Mouse (Mus musculus) cerebellum, adult 8-10 months (tissue): ENCODE results near the gene Fgfr2.

Experiments
- DNase-seq: peaks from one replicate; pipeline ENCODE4 v3.0.0; 2022

Gene Fgfr2

DNA sequence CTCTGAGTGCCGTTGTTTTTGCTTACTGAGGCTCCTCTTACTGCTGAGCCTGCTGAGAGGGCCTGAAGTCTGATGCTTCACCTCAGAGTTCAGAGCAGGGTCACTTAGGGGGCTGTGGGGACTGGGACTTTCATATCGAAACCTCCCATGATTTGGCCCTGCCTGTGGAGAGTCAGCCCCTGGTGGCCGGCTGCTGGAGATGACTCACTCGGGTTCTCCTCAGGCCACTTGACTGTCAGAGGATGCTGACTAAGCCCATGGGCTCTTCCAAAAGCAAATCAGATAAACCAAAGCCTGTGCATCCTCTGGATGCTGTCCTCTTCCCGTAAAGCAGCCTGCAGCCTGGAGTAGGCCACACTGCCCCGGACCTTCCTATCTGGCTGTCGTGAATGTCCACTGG, 2154.6 kb downstream of the Fgfr2 start:
- no peak for DNase-seq

- DNase-seq: no peak
Observed at GRCm38 (mm10) chr7:130967901-130968300, 2155.2 kb downstream of the Fgfr2 start.

DNA sequence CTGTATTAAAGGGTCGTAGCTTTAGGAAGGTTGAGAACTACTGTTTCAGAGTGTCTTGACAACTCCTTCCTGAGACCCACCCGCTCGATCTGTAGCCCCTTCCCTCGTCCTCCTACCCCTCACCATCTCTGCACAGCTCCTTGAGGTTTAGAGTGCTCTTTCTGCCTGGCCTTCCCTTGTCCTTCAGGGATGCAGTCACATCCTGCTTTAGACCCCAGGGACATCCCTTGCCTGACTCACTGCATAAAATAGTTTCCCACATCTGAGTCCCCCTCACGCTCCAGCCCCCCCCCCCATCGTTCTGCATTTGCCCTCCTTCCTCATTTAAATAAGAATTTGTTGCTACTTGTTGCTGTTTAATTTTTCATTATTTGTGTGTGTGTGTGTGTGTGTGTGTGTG, 2156.3 kb downstream of the Fgfr2 start:
- DNase-seq: no peak

- DNase-seq: no peak
Observed at GRCm38 (mm10) chr7:130966451-130966850, 2156.7 kb downstream of the Fgfr2 start.

DNA sequence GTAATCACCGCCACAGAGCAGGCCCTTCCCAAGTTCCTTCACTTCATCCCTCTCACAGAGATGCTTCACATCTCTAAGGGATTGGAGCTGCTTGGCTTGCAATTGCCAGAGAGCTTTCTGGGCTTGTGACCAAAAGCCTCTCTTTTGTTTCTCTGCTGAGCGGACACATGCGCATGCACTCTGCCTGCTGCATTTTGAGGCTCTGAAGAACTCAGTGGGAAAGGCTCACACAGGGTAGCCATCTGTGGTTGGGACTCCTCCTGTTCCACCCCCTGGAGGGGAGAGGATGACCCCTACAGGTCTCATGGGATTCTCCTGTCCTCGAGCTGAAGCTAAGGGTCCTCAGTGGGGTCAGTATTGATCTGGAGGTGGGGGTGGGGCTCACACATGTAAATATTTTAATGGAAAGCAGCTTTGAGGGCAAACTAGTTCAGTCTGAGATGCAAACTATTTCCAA, 2157.2 kb downstream of the Fgfr2 start:
- peak; percentile 43 for DNase-seq

DNA sequence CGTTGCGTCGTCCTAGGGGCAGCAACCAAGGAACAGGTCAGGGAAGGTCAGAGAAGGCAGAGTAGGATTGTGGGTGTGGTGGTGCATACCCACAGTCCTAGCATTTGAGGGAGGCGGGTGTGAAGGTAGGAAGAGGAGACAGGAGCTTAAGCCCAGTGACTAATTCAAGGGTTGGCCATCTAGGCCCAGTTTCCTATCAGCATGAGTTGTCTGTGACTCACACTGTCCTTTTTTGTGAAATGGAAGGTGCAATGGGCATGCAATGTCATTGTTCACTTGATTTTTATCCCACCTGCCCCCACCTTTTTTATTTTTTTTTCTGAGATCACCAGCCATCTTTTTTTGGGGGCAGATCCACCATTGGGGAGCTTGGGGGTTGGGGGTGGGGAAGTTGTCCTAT, 2157.8 kb downstream of the Fgfr2 start:
- DNase-seq: no peak

- DNase-seq: peak; percentile 60
Observed at GRCm38 (mm10) chr7:130964686-130965085, 2158.5 kb downstream of the Fgfr2 start.

- DNase-seq: no peak
Observed at GRCm38 (mm10) chr7:130961429-130961828, 2161.7 kb downstream of the Fgfr2 start.

- DNase-seq: no peak
Observed at GRCm38 (mm10) chr7:130959868-130960267, 2163.3 kb downstream of the Fgfr2 start.

- no peak for DNase-seq
Observed at GRCm38 (mm10) chr7:130958551-130958950, 2164.6 kb downstream of the Fgfr2 start.

DNA sequence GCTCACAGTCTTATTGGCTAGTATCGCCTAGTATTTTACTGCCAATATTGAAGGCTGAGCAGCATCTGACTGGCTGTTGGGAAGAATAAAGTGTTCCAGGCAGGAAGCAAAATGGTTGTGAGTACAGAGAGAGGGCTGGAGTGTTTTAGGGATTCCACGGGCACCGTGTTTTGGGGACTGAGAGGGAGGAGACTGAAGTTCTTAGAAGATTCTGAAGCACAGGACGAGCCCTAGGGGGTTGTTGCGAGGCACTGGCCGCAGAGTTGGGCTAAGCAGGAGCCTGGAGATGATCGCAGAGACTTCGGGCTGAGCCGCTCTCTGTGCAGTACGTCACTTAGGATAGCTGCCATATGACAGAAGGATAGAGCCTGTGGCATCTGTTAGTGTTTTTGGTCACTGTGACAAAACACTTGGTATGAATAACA, 2169.0 kb downstream of the Fgfr2 start:
- peak; percentile 52 for DNase-seq

DNA sequence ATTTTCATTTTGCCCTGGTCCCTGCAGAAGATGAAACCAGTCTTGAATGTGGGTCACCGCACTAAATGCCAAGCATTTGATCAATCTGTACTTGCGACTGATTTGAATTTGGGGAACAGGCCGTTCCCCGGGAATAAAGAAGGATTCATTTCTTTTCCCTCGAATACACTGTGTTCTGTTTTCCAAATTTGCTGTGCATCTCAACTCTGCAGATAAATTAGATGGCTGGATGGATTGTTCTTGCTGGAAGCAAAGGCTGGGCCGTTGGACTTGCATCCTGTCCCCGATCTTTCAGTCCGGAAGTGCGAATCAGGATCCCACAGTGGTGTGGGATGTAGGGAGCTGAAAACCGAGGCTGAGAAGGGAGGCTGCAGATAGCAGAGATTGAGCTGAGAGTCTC, 2169.8 kb downstream of the Fgfr2 start:
- no peak for DNase-seq

GRCm38 (mm10) chr7:130951004-130951403, 2172.1 kb downstream of the Fgfr2 start:
- no peak for DNase-seq

DNA sequence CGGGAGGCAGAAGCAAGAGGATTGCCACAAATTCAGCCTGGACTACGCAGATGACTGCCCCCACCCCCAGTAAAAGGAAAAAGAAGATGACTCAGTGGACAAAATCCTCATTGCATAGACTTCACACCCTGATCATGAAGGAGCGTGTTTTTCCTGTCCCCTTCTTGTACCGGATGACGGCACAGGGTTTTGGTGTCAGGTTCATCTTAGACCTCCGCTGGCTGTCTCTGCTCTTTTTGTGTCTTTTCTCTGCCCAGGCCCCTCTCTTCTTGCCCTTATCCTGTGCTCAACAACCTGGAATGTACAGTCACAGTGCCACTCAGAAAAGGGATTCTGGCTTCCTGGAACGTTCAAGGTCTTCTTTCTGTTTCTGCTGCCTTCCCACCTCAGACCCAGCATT, 2172.7 kb downstream of the Fgfr2 start:
- no peak for DNase-seq

DNA sequence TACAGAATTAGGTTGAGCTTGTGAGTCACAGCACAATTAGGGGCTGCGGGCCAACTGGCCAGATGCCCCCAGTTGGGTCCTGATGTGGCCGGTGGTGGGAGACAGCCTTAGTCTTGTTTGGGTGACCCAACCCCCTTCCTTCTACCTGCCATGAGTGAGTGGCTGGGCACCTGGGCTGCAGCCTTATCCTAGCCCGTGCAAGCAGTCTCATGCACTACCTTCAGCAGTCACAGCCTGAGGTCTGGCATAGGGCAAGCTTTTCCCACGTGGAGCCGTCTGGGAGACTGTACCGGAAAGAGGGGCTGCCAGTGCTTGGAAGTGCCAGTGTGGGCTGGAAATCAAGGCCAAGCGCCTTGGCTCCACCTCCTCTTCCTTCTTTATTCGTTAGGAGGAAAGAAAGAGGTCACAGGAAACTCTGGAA, 2173.8 kb downstream of the Fgfr2 start:
- peak; percentile 45 for DNase-seq

GRCm38 (mm10) chr7:130948563-130949208, 2174.5 kb downstream of the Fgfr2 start:
- DNase-seq: no peak

GRCm38 (mm10) chr7:130946303-130946702, 2176.8 kb downstream of the Fgfr2 start:
- DNase-seq: no peak

DNA sequence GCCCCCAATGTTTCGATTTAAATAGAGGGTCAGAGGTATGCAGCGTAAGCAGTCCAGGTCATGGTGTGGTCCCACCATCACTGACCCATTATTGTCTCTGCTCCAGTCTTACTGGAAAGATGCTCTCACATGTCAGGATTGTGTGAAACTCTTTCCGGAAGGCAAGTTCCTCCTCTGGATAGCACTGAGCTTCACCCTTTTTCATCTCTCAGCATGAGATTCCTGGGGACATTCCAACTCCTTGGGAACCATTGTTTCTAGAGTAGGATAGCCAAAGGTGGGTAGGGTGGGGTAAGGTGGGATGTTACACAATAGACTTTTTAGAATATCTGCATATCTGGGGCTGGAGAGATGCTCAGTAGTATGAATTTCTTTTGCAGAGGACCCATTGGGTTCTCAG, 2177.4 kb downstream of the Fgfr2 start:
- no peak for DNase-seq

DNA sequence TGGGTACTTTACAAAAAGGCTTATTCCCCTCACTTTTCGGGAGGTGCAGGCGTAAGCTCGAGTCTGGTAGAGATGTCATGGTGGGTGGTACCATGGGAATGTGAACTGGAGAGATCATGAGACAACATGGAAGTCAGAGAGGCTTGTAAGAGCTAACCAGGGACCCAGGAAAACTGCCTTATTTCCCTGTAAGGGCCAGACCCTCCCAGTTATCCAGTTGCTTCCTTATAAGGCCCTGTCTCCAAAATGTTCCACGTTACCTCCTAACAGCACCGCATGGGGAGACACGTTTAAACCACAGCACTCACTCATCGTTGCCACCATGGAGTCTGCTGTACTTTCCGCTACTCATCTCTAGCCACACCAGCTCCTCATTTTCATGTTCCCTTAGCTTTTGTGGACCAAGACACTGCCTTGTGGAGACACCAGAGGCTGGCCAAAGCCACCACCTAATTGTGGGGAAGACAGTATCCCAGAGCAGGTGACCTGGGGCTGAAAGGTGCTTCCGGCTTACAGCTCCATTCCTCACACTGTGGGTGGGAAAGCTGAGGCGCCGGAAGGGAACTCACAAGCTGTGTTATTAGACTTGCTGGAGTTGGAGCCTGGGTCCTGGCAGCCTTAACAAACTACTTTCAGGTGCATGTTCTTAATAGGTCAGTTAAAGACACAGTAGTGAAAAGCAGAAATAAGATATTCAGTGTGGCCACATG, 2178.2 kb downstream of the Fgfr2 start:
- DNase-seq: no peak

- DNase-seq: no peak
Observed at GRCm38 (mm10) chr7:130943280-130943895, 2179.8 kb downstream of the Fgfr2 start.

DNA sequence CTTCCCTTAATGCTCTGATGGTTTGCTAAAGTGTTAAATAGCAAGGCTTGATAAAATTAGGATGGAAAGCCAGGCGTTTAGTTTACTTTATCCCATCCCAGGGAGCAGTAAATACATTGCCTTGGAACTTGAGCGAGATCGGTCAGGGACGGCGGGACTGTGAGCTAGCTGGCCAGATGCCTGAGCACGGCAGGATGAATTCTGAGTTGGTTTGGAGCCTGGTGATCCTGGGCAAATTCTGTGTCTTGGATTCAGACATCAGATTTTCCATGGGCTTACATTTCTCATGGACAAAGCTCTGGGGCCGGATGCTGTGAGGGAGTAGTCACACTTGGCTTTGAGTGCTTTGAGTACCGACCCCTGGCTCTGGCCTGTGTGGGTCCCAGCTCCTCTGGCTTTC, 2182.4 kb downstream of the Fgfr2 start:
- no peak for DNase-seq

DNA sequence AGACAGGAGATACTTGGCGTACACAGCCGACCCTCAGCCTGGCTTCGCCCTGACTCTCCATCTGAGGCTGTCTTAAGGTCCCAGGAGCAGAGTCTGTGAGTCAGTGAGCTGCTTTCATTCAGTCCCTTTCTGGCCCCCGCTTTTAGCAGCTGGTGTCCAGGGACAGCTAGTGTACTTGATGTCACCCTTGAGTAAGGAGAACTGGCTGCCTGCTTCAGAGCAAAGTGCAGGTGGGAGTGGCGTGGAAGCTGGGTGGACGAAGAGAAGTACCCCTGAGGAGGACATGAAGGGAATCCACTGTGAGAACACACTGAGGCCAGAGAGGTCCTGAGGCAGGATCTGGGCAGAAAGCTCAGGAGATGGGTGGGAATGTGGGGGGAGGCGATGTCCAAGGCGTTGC, 2184.3 kb downstream of the Fgfr2 start:
- no peak for DNase-seq

GRCm38 (mm10) chr7:130938005-130938404, 2185.1 kb downstream of the Fgfr2 start:
- DNase-seq: no peak

- DNase-seq: no peak
Observed at GRCm38 (mm10) chr7:130937266-130937841, 2185.8 kb downstream of the Fgfr2 start.
